Mouse (Mus musculus) forebrain, embryonic 14.5 days (tissue): Measurements from ENCODE around the gene Foxl1. TPM values are rescaled to one million over a fixed set of nuclear protein-coding genes. Genes with fewer than 3 reads are reported as not detected.
A peak's percentile ranks its signal among the peaks of the same experiment; 100 is the strongest.

Experiments used
- ATAC-seq: fragments of 200-750 bp; cut with Nextera tagmentation; 2 replicates; pipeline ENCODE4 v1.8.0; 2017; ENCODE audit warnings: mild to moderate bottlenecking, moderate library complexity
- DNase-seq: peaks from one replicate; pipeline ENCODE4 v3.0.0-alpha.2; 2015; ENCODE audit warnings: low spot score
- H3K27ac ChIP-seq: fragments of 300-500 bp; sonication (generic); 2 replicates; pipeline ENCODE4 v1.5.1; 2014; ENCODE audit warnings: low read depth, mild to moderate bottlenecking, control low read depth, low read length, moderate library complexity
- H3K27me3 ChIP-seq: fragments of 300-500 bp; sonication (generic); replicated peaks from 2 replicates; pipeline ENCODE4 v1.6.1; 2014; ENCODE audit warnings: low read length, control low read depth, mixed read lengths; ENCODE audit not compliant: control insufficient read depth, insufficient read depth
- H3K36me3 ChIP-seq: fragments of 300-500 bp; sonication (generic); 2 replicates; pipeline ENCODE4 v1.6.1; 2014; ENCODE audit warnings: low read length, control low read depth; ENCODE audit not compliant: control insufficient read depth, insufficient read depth
- H3K4me1 ChIP-seq: fragments of 300-500 bp; sonication (generic); 2 replicates; pipeline ENCODE4 v1.6.1; 2014; ENCODE audit warnings: antibody characterized with exemption, low read length, control low read depth; ENCODE audit not compliant: control insufficient read depth, insufficient read depth
- H3K4me2 ChIP-seq: fragments of 300-500 bp; sonication (generic); 2 replicates; pipeline ENCODE4 v1.6.1; 2014; ENCODE audit warnings: mild to moderate bottlenecking, control low read depth, low read length
- H3K4me3 ChIP-seq: fragments of 300-500 bp; sonication (generic); 2 replicates; pipeline ENCODE4 v1.5.1; 2014; ENCODE audit warnings: low read depth, low read length, control low read depth
- H3K9ac ChIP-seq: fragments of 300-500 bp; sonication (generic); 2 replicates; pipeline ENCODE4 v1.6.1; 2014; ENCODE audit warnings: mild to moderate bottlenecking, low read length, control low read depth, moderate library complexity
- H3K9me3 ChIP-seq: fragments of 300-500 bp; sonication (generic); replicated peaks from 2 replicates; pipeline ENCODE4 v1.6.1; 2016; ENCODE audit warnings: low read length, control low read depth, mixed read lengths; ENCODE audit not compliant: control insufficient read depth
- WGBS: fragments of 180-500 bp; shearing (Covaris S2); extraction: QIAGEN DNeasy Blood & Tissue Kit; methylation state at CpG from one replicate; pipeline ENCODE4 v1.1.7; 2014; 5-methylcytosine and 5-hydroxymethylcytosine counted together
- polyA plus RNA-seq: library from polyadenylated mRNA; unstranded; fragments of >200 nt; fragmentation: Nextera tagmentation; extraction: Ambion mirVana; gene quantifications from 2 replicates; pipeline ENCODE4 v1.2.1, GENCODE M21; 2014

The Foxl1 gene
- polyA plus RNA-seq, result 0.13 TPM in 1 of 2 replicates, not detected in the other

DNA sequence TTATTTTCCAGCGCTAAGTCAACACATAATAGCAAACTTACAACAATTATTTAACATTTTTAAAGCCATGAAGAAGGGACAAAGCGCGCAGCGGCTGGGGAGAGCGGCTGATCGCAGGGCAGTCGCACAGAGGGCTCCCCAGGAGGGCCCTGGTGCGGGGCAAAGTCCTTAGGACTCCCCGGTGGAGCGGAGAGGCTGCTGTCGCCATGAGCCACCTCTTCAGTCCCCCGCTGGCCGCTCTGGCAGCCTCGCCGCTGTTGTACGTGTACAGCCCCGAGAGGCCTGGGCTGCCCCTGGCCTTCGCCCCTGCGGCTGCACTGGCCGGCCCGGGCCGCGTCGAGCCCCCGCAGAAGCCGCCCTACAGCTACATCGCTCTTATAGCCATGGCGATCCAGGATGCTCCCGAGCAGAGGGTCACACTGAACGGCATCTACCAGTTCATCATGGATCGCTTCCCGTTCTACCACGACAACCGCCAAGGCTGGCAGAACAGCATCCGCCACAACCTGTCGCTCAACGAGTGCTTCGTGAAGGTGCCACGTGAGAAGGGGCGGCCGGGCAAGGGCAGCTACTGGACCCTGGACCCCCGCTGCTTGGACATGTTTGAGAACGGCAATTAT is at the start of gene Foxl1:
TSS of gene Foxl1 (plus strand) at position 185 of the 620 bp plus-strand sequence.
- no peaks in the 10 kb centered on the region for H3K36me3 ChIP-seq
- no peak for DNase-seq
- ATAC-seq, result no peak
- peaks cover 89% of the 10 kb centered on the region for H3K27me3 ChIP-seq
- H3K4me1 ChIP-seq, result no peaks in the 10 kb centered on the region
- no peak within 1 kb of the TSS for H3K9ac ChIP-seq
- no peak within 1 kb of the TSS for H3K27ac ChIP-seq
- under 1% methylated on average over 43 of the region's 43 CpGs for WGBS
- H3K9me3 ChIP-seq, result no peaks in the 10 kb centered on the region
- no peak within 1 kb of the TSS for H3K4me3 ChIP-seq
- H3K4me2 ChIP-seq, result 0 out of 2 replicates have a peak within 1 kb of the TSS, but pooled peaks have one; percentile 5

DNA sequence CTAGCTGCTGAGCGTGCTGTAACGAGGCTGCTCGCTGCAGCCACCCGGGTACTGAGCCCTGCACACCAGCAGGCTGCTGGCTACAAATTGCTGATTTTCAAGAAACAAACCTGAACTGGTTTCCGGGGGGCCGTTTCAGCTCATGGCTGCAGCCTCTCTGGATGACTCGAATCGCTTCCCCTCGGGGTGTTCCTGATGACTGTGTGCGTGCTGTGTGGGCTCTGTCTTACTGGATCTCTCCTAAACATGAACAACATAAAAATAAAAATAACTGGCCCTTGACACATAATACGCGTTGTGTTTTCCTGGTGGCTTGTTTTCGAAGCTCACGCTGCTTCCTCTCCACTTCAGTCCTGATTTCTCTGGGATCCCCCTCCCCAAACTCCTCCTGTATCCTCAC is 49.0 kb upstream of the Foxl1 start:
- H3K4me1 ChIP-seq, result peaks cover 3% of the 10 kb centered on the region
- no peaks in the 10 kb centered on the region for H3K36me3 ChIP-seq
- DNase-seq (no peak), ATAC-seq (no peak)
- peaks cover 94% of the 10 kb centered on the region for H3K27me3 ChIP-seq
- H3K4me2 ChIP-seq, result no peak overlapping the region
- WGBS, result under 1% methylated on average over 14 of the region's 14 CpGs
- H3K9me3 ChIP-seq, result no peaks in the 10 kb centered on the region
- no peak overlapping the region for H3K27ac ChIP-seq
- H3K4me3 ChIP-seq, result no peak overlapping the region
- H3K9ac ChIP-seq, result no peak overlapping the region

DNA sequence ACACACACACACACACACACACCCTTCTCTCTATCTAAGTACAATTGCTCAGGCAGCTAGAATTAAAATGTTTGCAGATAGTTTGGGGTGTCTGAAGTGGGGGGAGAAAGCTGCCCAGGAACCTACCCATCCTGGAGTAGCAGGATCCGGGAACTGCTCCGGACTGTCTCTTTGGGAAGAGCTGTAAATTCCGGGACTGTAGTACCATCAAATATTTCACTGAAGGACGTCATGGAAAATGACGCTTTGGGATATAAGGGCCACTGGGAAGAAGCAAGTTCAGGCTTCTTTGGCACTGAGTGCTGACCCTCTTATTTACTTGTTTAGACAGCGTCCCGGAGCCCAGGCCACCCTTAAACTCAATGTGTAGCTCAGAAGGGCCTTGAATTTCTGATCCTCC is 48.5 kb upstream of the Foxl1 start:
- WGBS, result under 1% methylated on average over 7 of the region's 7 CpGs
- DNase-seq, result no peak
- peaks cover 94% of the 10 kb centered on the region for H3K27me3 ChIP-seq
- no peak overlapping the region for H3K4me2 ChIP-seq
- H3K36me3 ChIP-seq, result no peaks in the 10 kb centered on the region
- H3K9me3 ChIP-seq, result no peaks in the 10 kb centered on the region
- H3K9ac ChIP-seq, result no peak overlapping the region
- no peak overlapping the region for H3K27ac ChIP-seq
- ATAC-seq, result no peak
- peaks cover 6% of the 10 kb centered on the region for H3K4me1 ChIP-seq
- no peak overlapping the region for H3K4me3 ChIP-seq

DNA sequence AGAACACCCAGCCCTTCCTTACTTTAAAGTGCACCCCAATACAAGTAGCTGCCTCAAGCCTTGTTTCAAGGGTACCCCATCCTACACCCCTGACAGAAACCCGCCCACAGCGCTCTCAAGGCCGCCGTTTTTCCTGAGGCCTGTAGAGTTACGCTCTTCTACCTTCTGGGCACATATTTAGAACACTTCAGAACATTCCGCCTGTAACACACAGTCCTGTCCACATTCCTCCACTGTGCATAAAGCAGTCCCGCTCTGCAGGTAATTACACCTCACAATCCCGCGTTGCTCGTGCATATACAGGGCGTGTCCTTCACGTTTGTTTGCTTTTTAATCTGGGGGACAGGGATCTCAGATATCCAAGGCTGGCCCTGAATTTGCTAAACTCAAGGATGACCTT is 47.8 kb upstream of the Foxl1 start:
- Histone ChIP-seq H3K4me3 (no peak overlapping the region), H3K27me3 (peaks cover 96% of the 10 kb centered on the region), H3K4me1 (peaks cover 6% of the 10 kb centered on the region), H3K36me3 (no peaks in the 10 kb centered on the region), H3K9ac (no peak overlapping the region), H3K9me3 (no peaks in the 10 kb centered on the region), H3K4me2 (no peak overlapping the region), H3K27ac (no peak overlapping the region)
- no peak for ATAC-seq
- DNase-seq, result no peak
- WGBS, result under 1% methylated on average over 12 of the region's 12 CpGs

DNA sequence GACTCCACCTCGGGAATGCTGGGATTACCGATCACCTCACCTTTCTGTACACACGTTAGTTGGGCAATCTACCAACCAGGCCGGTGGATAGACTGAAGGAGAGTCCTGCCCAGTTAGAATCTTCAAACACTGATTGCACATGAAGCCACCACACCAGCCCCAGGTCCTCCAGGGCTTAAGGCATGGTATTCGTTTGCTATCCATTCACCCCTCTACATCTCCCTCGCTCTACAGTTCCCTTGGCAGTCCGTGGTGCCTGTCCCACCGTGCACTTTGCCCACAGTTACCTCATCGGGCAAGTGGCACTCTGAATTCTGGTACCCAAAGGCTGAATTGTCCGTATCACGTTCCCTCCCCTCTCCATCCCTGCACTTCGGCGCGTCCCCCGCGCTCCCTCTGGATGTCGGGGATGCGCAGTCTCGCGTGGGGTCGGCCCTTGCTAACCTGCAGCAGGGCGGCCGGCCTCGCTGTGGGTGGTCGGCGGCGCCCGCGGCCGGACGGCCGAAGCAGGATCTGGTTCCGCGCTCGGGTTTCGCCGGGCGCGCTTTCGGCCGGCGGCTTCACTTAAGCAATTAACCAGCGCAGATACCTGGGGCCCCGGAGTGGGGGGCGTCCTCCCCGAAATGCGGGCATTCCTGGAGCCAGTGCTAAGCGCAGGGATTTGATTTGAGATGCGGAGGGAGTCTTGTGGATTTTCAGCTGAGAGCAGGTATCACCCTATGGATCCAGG is 47.2 kb upstream of the Foxl1 start:
- Histone ChIP-seq H3K4me2 (no peak overlapping the region), H3K27ac (no peak overlapping the region), H3K9me3 (no peaks in the 10 kb centered on the region), H3K4me3 (no peak overlapping the region), H3K27me3 (peaks cover 99% of the 10 kb centered on the region), H3K36me3 (no peaks in the 10 kb centered on the region), H3K9ac (no peak overlapping the region), H3K4me1 (peaks cover 6% of the 10 kb centered on the region)
- under 1% methylated on average over 49 of the region's 49 CpGs for WGBS
- DNase-seq (no peak), ATAC-seq (no peak)

DNA sequence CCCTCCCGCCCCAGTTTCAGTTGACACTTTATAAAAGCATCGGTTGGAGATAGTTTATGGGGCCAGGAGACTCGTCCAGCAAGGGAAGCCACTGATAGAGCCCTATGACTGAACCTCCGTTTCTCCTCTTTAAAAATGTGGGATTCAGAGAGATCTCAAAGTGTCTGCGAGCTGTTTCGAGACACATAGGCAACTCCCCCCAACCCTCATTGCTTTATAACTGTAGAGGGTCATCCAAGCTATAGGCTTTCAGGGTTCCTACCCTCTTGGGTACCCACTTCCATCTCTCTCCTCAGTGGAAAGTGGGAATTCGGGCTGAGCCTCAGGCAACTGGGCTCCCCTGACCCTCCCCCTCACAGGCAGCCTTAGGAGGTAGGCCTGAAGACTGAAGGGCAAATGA is 46.3 kb upstream of the Foxl1 start:
- peaks cover 99% of the 10 kb centered on the region for H3K27me3 ChIP-seq
- H3K4me2 ChIP-seq, result no peak overlapping the region
- ATAC-seq, result no peak
- no peak overlapping the region for H3K9ac ChIP-seq
- DNase-seq, result no peak
- no peaks in the 10 kb centered on the region for H3K36me3 ChIP-seq
- H3K4me3 ChIP-seq, result no peak overlapping the region
- H3K9me3 ChIP-seq, result no peaks in the 10 kb centered on the region
- H3K4me1 ChIP-seq, result peaks cover 6% of the 10 kb centered on the region
- WGBS, result 0% methylated on average over 7 of the region's 7 CpGs
- no peak overlapping the region for H3K27ac ChIP-seq

DNA sequence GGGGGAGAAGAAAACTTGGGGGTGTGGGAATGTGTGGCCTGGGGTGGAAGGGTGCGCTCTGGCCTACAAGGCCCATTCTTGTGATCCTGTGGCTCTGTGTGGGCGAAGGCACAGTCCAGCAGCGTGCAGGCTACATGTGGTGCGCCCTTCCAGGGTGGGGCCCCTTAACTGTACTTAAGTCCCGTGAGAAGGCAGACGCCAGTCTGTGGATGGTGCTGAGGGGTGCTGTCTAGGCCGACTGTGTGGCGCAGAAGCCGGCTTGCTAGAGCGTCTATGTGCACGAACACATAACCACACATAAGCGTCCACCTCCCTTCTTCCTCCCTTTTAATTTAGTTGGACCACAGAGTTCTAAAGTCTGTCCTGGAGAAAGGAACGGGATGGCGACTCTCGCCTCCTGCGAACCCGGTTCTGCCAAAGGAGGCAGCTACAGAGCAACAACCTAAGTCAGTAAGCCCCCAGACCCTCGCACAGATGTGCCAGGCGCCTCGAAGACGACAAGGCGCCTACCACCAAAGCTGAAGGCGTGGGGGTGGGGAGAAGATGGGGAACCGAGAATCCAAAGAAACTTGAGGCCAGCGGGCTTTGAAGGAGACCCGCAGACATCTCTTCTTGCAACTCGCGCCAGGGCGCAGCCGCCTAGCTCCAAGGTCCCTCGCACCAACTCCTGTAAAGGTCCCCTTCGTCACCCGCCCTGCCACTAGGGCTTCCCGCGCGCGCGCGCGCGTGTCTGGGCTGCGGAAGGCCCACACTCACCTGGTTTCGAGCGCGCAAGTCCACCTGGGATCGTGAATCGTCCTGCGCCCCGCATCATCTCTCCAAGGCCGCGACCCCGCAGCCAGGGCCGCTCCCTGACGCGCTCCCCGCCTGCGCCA is 45.3 kb upstream of the Foxl1 start:
- Histone ChIP-seq H3K36me3 (no peaks in the 10 kb centered on the region), H3K9ac (no peak overlapping the region), H3K9me3 (no peaks in the 10 kb centered on the region), H3K27ac (no peak overlapping the region), H3K4me3 (peak overlapping the region; percentile 32), H3K4me1 (peaks cover 6% of the 10 kb centered on the region), H3K27me3 (peaks cover 99% of the 10 kb centered on the region), H3K4me2 (peak overlapping the region; percentile 61)
- no peak for ATAC-seq
- under 1% methylated on average over 57 of the region's 57 CpGs for WGBS
- no peak for DNase-seq

DNA sequence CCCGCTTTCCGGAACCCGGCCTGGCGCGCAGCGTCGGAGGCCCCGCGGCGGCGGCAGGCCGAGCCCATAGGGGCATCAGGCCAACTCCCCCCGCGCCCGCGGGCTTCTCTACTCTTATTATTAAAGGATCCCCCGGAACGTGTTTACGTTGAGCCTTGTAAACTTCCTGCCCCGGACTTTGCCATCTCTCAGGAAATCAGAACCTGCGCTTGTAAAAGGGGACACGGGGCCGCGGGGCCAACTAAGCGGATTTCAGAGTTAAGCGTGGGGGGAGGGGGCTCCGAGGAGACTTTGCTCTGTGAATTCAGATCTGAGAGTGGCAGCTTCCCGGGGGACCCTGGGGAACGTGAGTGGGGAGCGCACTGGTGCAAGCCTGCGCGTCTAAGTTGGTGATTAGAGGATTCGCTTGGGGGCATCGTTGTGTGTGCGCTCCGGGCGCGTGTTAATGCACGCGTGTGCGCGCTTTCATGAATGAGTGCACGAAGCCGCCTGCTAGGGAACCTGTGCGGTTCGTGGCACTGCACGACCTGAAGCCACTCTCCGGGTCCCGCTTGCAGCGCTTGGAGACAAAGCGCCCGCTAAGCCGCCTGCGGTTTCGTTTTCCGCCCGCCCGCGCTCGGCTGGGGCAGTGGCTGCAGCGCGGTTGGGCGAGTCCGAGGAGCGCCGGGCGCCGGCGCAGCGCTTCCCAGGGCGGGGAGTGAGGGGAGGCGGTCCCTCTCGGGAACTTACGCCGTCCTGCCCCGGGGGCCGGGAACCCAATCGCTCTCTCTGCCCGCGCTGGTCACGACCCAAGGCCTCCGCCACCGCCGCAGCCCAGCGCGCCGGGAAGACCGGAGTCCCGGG is 44.4 kb upstream of the Foxl1 start:
- peaks cover 6% of the 10 kb centered on the region for H3K4me1 ChIP-seq
- ATAC-seq, result peak; percentile 42; the same call in 1 of the 2 replicates
- H3K27ac ChIP-seq, result no peak overlapping the region
- H3K4me3 ChIP-seq, result peak overlapping the region; percentile 32
- H3K9ac ChIP-seq, result 0 out of 2 replicates have a peak overlapping the region, but pooled peaks have one; percentile 13
- no peaks in the 10 kb centered on the region for H3K36me3 ChIP-seq
- no peak for DNase-seq
- no peaks in the 10 kb centered on the region for H3K9me3 ChIP-seq
- H3K4me2 ChIP-seq, result peak overlapping the region; percentile 61
- peaks cover 99% of the 10 kb centered on the region for H3K27me3 ChIP-seq
- under 1% methylated on average over 88 of the region's 89 CpGs for WGBS
